Mouse (Mus musculus): Measurements from ENCODE around the gene Lrrc14b.
A peak's percentile ranks its signal among the peaks of the same experiment; 100 is the strongest.

Gene Lrrc14b

GRCm38 (mm10) chr13:74363859-74364235, at the start of gene Lrrc14b:
Gene Lrrc14b (minus strand): TSS chr13:74364005.
- DNase-seq, result peak; percentile 36

DNA sequence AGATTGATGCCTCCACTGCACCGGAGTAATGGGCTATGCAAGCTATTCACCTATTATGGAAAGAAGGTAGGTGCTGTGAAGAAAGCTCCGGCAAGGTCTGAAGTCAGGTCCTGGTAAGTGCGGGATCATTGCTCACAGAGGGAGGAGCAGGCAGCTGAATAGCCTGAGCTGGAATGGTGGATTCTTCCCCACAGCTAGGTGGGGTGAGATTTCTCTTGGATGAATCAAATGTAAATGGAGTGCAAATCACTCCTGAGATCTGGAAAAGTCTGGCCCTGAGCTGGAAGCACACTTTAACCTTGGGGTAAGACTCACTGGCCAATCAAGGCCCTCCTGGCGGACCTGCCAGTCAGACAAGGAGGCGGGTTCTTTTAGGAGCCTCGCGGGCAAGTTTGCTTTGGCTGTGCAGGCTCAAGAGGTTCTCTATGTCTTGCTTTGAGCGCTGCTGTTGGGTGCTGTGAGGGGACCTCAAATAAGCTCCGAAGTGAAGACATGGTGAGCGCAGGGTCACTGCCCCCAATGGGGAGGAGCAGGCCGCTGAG, 35.6 kb upstream of the Lrrc14b start, which contains the start of gene Ftl1-ps1:
Gene Ftl1-ps1, plus strand, starts transcription at position 397 of the 542 bp plus-strand sequence.
- DNase-seq, result no peak

DNA sequence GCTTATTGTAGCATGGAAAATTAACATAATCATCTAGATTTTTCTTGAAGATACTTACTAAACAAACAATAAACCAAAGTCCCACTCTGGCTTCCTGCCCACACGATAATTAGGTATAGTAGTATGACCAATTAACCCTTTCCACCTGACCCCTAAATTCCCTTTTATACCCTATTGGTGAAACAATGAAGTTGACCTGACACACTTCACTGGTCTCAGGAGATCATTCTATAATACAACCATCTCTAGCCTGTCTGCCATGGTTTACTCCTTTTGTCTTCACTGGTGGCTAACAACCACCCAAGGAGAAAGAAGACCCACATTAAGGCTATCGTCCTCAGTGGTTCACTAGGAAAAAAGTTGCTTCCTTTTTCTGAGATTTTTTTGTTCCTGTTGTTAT, 27.4 kb upstream of the Lrrc14b start:
- DNase-seq, result no peak

- DNase-seq, result peak; percentile 69
These were observed 26.7 kb upstream of the Lrrc14b start, which contains the start of gene Zfp72 for GRCm38 (mm10) chr13:74390371-74390990. Gene Zfp72 (minus strand): TSS chr13:74390836.

- no peak for DNase-seq
These were observed 25.9 kb upstream of the Lrrc14b start for GRCm38 (mm10) chr13:74389730-74390129.

- no peak for DNase-seq
These were observed 18.5 kb upstream of the Lrrc14b start for GRCm38 (mm10) chr13:74382289-74382688.

DNA sequence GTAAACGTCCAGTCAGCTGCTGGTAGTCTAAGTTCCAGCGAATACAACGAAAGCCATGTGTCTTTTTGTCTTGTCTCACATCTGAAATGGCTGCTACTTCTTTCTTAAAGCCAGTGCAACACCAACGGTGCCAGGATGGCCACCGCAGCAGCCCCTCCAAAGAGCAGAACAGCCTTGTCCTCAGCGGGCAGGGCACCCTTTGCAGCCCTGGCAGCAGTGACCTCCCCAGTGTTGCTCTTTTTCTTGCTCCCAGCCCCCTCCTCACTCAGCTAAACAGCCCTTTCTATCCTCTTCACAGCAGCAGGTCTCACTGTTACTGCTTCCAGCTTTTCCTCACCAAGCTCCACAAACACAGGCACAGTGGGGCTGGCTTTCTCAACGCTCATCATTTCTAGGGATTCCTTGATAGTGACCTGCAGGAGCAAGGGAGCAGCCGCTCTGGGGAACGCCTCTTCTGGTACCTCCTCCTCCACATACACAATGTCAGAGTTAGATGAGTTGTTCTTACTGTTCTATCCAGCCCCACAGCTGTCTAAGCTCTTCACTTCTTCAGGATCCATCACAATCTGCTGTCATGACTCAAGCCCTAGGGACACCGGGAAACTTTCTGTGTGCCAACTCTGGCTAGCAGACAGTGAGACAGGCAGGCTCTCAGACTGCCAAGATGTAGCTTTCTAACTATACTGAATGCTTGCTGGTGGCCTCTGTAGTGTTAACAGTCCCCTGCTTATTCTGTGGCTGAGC, 17.9 kb upstream of the Lrrc14b start:
- no peak for DNase-seq

DNA sequence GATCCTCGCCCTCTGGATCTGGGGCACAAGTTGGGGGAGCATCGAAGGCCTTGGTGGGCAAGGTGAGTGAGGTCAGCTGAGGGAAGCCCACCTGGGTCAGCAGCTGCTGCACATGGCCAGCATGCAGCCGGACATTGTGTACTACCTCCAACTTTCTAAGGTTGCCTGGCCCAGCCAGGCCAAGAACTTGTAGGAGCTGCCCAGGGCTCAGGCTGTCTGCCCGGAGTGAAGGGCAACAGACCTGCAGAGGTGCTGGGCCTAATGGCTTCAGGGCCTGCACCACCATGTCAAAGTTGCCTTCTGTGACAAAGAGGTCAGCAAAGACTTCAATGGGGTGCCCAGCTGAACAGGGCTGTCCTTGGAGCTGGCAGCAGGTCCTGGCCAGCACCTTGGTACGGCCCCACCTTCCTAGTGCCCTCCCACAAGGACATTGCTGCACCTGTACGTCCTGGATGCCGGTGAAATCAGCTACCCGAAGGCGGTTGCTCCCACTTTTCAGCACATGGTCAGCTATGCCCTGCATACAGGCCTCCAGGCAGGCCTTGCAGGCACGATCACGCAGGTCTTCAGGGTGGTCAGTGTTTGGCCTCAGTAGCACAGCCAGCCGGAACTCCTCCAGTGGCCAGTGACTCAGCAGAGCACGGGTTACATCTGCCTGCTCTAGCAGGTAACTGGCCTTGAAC, 488 bp downstream of the Lrrc14b start:
- DNase-seq, result no peak

GRCm38 (mm10) chr13:74362218-74362617, 1.6 kb downstream of the Lrrc14b start:
- DNase-seq, result no peak

- no peak for DNase-seq
These were observed 7.3 kb downstream of the Lrrc14b start for GRCm38 (mm10) chr13:74356491-74356890.

DNA sequence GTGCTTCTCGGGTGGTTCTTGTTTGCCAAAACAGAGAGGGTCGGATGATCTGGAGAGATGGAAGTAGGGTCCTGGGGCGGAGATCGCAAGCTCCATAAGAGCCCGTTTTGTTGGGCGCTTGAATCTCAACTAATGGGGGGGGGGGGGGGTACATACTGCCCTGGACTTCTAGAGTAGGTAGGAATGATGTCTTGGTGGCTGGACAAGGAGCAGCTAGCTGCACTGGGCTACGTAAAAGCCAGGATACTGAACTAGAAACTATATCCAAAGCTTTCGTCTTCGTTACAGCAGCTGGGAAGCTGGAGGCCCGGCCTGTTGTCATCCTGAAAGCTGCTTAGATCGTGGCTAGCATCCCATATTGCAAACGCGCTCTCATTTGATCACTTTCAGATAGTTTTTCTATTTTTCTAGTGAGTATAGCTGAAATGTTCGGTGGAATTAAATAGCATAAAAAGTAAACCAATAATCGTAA, 13.3 kb downstream of the Lrrc14b start:
- no peak for DNase-seq

- DNase-seq, result peak; percentile 96
These were observed 14.0 kb downstream of the Lrrc14b start, which contains the start of the genes Sdha and Ccdc127 for GRCm38 (mm10) chr13:74349566-74350434. Gene Sdha (minus strand): TSS chr13:74350280. Gene Ccdc127 (plus strand): TSS chr13:74350309.

DNA sequence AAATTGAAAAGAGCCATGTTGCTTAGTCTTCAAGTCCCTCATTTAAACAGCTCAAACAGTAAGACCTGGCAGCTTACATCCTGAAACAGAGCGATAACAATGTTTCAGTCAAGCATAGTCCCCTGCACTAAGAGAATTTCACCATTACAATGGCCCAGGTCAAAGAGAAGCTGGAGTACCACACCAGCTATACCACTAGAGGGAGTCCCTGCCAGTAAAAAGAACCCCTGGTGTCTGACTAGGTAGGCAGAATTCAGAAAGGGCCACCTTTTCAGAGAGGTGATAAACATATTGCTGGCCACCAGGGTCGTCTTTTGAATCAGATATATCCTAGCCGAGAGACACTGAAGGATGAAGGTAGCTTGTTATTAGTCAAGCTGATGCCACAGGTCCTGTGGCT, 22.8 kb downstream of the Lrrc14b start:
- no peak for DNase-seq

- no peak for DNase-seq
These were observed 34.5 kb downstream of the Lrrc14b start for GRCm38 (mm10) chr13:74329321-74329720.

GRCm38 (mm10) chr13:74317170-74317849, 46.5 kb downstream of the Lrrc14b start, which contains the start of gene Pdcd6:
Gene Pdcd6 (minus strand): TSS chr13:74317580.
- peak; percentile 91 for DNase-seq

DNA sequence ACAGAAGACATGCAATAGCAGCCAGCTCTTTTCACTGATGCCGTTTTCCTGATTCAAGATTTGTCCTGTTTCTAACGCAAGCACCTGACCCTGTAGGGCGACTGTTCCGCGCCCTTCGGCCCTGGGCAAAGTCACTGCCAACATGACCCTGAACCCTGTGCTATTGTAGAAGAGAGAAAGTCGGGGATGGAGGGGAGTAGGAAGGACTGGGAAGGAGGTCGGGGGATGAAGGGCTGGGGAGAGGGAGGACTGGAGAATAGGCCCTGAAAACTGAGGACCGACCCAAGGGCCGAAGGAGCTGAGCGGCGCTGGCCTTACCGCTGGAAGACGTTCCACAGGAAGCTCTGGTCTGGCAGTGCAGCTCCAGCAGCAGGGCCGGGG, 47.0 kb downstream of the Lrrc14b start:
- DNase-seq, result no peak

DNA sequence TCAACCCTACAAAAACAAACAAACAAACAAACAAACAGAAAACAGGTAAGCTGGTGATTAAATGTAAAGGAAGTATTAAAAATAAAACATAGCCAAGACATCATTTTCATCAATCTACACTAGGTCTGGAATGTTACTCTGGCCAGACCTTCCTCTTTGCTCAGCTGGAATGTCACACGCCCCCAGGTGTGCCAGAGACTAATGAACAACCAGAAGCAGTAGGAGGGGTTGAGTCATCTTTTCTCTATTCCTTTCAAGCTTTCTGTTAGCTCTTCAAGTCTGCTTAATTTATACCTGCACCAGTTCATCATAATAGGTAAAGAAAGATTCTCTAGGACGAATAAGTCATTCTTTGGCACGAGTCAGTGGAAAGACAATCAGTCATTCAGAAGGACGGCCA, 47.4 kb downstream of the Lrrc14b start:
- no peak for DNase-seq

- DNase-seq, result no peak
These were observed 49.2 kb downstream of the Lrrc14b start for GRCm38 (mm10) chr13:74314616-74315015.
